Mouse (Mus musculus): ENCODE results near the gene Cfap97d1.

The Cfap97d1 gene

DNA sequence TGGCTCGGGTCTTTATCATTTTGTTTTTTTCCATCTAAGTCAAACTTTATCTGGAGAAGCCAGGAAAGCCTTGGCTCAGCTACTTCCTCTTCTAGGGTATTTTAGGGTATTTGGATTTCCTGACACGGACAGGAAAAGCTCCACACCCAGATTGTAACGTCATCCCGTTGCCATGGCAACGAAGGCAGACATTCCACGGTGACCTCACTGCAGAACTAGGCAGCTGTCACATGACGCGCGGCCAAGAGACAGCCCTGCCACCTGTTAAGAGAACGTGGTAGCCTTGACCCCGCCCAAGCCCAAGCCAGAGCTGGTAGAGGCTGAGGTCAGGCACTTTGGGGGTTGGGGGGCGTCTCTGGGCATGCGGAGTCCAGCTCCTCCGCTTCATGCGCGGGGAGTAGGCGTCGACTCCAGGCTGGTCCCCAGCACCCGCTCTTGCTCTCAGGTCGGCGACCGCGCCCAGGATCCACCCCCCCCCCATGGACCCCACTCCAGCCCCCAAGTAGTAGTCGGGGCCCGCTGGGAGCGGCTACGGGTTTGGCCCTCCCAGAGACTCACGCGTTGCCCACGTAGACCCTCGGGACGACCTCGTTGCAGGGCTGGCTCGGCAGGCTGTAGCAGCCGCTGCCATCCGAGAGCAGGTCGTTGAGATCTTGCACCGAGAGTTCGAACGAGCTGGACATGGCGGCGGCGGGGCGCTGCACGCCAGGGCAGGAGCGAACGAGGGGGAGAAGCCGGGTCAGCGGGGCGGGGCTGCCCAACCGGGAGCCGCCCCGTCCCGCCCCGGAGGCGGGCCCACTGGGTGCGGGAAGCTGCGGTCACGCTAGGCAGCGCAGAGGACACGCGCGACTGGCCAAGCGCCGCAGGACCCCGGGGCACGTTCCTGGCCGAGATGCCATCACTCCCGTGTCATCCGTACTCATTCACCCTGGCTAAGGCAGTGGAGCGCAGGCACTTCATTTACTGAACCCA is at the start of gene Cfap97d1:
TSS of gene Cfap97d1 (plus strand) at position 226 of the 972 bp plus-strand sequence.
- DNase-seq (ENCODE audit: low read depth, low spot score): peak; percentile 95

DNA sequence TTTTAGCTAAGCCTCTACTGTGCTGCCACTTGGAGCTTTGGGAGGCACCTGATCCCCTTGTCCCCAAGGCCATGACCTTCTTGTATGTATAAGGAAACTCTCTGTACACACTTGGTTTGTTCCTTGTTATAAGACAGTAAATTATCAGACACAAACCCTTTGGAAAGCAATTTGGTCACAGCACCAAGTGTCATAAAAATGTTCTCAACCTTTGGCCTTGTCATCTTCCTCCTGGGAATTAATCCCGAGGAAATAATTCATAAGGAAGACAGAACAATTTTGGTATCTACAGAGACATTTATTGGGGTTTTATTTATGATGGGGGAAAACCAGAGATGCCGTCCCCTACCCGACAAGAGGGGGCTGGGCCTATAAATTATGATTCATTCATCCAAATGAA is 48.3 kb upstream of the Cfap97d1 start:
- no peak for DNase-seq (ENCODE audit: low read depth, low spot score)

DNA sequence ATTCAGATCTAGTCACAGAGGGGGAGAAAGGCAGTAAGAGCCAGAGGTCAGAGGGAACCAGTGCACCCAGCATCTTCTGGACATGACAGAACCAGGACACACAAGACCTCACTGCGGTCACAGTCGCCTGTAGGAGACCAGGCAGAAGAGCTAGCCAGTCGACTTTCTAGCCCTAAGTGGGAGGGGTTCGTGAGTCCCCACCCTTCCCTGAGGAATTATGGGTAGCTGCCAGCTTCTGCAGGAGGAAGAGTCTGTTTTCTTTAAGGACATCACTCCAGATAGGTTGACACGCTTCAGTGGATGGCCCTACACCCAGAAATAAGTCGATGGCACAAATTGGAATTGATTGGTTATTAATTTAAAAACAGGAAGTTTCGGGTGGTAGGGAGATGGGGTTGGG is 47.7 kb upstream of the Cfap97d1 start:
- DNase-seq (ENCODE audit: low read depth, low spot score): peak; percentile 59

DNA sequence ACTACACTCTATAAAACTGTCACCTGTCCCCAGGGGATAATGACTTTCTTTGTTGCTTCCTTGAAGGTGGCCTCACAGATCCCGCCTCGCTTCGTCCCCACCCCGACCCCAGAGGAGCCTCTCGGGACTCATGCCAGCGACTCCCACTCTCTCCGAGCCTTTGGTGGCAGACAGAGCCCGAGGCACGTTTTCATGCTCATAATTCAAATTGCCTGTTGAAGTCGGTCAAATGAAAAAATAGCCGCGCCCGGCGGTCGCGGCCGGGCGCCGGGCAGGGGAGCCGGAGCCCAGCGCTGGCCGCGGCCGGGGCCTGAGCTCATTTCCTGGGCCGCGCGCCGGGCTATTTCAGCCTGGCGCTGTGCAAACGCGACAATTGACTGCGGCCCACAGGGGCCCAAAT is 47.0 kb upstream of the Cfap97d1 start:
- no peak for DNase-seq (ENCODE audit: low read depth, low spot score)

DNA sequence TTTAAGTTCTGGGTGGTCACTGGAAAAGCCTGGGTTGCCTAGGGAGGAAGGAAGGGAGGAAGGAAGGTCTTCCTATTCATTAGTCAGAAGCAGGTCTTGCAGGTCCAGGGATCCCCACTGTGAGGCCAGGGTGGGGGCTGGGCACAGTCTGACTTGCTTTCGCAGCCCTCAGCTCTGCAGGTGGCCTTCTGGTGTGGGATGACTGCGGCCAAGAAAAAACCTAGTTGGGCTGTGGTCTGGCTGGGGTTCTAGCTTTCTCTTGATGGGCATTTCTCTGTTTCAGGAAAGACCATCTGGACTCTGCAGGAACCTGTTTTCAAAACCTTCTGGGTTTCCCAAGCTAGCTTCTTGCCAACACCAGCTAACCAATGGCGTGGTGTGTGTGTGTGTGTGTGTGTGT is 41.0 kb upstream of the Cfap97d1 start:
- DNase-seq (ENCODE audit: low read depth, low spot score): peak; percentile 35

DNA sequence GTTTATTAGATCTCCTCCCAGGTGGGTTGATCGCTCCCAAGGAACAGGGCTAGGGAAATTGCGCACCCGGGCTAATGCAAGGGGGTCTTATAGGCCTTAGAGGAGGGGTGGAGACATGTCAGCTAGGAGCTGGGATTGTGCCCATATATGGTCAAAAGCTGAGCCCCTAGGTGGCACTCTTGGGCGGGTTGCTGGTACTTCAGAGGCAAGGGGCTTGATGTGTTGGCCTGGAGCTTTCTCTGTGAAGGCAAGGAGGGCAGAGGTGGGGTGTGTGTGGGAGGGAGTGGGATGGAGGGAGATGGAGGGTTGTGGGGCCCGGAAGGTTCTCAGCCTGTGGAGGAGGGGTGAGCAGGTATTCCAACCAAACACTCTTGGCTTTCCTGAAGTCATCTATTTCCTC is 37.6 kb upstream of the Cfap97d1 start:
- DNase-seq (ENCODE audit: low read depth, low spot score): peak; percentile 31

DNA sequence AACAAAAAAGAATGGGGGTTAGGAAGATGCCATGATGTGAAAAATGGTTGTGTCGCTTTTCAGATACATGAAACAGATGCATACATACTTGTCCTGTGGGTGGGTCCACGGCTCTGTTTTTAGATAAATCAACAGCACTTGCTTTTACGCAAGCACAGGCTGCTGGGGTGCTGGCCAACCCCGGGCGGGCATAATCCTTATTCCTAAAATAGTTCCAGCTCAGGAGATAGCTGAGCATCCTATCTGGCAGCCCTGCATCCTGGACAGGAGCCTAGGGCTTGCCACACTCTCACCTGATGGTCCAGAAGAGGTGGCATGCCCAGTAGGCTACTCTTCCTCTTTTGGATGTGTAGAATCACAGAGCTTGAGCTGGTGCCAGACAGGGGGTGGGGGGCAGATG is 34.1 kb upstream of the Cfap97d1 start:
- no peak for DNase-seq (ENCODE audit: low read depth, low spot score)

DNA sequence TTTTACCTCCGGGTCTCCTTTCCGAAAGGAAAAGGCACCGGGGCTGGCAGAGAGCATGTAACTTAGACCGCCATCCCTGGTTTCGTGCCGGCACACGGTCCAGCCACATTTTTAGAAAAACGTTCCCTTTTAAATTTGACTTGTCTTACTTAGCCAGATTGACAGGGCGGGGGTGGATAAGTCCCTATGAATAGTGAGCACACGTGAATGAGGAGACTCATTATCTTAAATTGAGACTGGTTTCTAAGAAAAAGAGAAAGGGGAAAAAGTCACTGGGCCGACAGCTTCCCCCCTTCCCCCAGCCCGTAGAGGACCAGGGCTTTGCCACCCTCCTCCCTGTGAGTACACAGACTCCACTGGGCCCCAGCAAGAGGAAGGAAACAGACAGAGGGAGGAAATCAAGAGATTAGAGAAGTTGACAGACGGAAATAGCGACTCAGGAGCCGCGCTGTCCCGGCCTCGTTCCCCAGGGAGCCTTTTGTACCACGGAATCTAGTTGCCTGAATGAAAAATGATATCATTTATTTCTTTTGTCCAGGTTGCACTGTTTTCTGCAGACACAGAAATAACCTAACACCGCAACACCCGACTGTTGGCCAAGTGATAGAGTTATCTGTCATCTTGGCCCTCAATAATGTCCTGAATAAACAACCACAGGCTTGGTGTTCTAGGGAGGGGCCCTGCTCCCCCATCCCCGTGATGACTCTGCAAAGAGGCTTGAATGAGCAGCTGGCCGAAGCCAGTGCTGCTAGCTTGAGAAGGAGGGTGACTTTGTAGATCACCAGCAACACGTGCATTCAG is 31.3 kb upstream of the Cfap97d1 start:
- no peak for DNase-seq (ENCODE audit: low read depth, low spot score)

DNA sequence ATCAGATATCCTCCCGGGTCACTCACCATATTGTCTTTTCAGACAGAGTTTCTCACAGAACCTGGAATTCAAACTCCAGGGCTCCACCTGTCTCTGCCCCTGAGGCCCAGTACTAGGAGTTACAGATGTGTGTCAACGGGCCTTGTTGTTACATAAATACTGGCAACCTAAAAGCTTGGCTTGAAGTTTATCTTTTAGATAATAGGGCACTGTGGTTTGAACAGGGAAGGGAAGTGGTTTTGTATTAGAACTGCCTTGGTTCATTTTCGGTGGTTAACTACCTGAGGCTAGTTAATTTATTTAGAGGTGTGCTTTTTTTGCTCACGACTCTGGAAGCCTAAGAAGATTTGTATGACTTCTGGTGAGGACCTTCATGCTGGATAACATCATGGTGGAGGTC is 30.6 kb upstream of the Cfap97d1 start:
- no peak for DNase-seq (ENCODE audit: low read depth, low spot score)

DNA sequence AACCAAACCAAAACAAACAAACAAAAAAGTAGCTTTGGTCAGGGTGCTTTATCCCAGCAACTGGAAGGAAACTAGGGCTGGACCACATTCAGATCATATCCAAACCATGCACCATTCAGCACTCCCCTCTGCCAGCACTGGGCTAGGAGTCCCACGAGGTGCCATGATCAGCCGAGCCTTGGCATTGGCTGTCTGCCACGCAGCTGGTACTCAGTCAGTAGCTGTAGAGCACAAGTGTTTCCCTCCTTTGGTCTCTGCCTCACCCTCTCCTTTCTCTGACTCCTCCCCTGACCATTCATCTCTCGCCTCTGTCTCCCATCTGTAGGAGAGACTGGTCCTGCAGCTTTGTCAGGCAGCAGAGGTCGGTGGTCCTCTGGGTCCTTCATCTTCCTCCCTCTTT is 26.6 kb upstream of the Cfap97d1 start:
- DNase-seq (ENCODE audit: low read depth, low spot score): no peak

DNA sequence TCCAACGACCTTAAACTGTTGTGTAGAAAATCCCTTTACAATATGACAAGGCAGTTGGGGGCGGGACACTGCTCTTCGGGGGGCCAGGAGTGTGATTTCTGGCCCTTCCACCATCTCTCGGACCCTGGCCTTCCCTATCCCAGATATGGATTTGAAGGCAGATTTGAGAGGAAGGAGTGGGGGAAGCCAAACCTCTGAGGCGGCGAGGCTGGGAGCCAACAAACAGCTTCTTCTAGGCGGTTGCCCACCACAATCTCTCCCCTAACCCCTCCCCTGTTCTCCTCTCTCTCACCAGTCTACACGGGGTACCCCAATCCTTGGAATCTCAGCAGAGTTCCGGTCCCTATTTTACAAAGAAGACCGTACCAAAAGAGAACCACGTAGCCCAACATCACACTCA is 21.0 kb upstream of the Cfap97d1 start:
- DNase-seq (ENCODE audit: low read depth, low spot score): no peak

DNA sequence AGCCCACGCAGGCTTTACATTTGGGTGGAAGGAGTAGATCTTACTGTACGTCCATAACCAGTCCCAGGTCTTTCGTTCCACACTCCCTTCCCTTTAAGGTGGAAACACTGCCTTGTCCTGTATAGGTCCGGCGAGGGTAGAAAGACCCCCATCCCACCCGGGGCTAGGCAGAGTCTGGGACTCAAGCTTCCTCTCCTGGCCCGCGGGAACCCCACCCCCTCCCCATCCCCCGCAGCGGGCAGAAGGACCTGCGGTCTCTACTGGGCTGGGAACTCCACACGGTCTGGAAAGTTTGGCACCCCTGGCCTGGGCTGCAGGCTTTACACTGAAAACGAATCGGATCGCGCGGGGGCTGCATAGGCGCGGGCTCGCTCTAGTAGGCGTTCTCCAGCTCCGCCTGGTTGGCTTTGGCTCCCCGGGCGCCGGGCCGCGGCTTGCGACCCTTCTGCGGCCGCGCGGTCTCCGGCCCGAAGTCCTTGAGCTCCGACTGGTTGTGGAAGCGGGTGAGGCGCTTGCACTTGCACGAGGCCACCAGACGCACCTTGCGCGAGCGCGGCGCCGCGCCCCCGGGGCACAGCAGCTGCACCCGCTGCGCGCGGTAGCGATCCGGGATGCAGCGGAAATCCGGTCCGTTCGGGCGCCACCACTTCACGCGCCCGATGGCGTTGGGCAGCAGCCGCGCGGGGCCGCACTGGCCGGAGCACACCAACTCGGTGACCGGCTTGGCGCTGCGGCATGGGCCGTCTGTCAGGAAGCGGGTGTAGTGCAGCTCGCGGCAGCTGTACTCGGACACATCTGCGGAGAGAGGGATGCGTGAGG is 20.4 kb upstream of the Cfap97d1 start:
- peak; percentile 70 for DNase-seq (ENCODE audit: low read depth, low spot score)

DNA sequence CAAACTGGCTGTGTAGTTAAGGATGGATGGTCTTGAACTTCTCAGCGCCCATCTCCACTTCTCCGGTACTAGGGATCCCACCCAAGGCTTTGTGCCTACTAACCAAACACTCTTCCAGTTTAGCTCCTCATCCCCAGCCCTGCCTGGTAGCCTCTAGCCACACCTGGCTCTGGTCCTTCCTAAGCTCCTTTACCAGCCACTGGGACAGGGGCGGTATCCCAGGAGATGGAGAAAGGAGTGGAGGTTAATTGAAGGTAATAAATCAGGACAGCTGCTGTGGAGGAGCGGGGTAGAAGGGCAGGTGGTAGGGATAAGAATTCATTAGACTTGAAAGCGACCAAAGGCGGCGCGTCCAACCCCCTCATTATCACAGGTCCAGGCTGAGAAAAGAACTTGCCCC is 19.4 kb upstream of the Cfap97d1 start:
- DNase-seq (ENCODE audit: low read depth, low spot score): peak; percentile 29

DNA sequence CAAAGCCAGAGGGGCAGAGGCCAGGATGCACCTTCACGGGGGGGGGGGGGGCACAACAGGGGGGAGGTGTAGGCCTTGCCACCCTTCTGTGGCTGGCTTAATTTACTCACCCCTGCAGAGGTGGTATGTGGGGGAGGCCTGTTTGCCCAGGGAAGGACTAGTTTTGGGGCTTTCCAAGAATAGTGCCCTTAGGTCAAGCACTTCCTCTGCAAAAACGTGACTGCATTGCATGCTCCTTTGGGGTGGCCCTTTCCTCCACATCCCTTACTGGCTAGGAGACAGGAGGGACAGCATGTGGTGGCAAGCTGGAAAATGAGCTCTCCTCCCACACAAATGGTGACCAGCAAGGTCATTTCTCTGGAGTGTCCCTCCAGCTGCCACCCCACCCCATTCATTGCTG is 18.5 kb upstream of the Cfap97d1 start:
- no peak for DNase-seq (ENCODE audit: low read depth, low spot score)

DNA sequence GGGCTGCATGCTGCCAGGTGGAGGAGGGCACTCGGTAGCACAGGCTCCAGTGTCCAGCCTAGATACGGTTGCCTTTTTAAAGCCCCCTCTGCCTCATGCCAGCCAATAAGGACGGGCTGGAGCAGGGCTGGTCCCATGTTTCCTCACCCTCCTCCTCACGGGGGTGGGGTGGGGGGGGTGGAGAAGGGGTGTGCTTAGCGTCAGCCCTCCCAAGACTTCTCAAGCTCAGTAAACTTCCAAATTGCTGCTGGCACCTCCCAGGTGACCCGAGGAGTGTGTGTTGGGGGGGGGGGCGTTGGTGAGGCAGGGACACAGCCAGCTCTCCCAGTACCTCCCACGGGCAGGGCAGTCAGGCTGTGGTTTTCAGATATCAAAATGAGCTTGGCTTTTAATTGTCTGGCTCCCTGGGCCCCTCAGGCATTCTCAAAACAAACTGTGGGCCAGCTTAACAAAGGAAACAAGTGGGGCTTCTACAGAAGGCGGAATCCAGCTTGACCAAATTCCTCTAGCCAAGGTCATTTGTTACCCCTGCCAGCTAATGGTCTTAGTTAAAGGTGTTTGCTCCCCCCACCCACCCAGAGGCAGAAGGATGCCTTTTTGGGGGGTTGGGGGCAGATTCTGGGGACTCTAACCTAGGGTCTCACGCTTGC is 17.0 kb upstream of the Cfap97d1 start, which contains the start of gene Sost:
TSS of gene Sost (minus strand) at position 51 of the 650 bp plus-strand sequence.
- DNase-seq (ENCODE audit: low read depth, low spot score): peak; percentile 45

DNA sequence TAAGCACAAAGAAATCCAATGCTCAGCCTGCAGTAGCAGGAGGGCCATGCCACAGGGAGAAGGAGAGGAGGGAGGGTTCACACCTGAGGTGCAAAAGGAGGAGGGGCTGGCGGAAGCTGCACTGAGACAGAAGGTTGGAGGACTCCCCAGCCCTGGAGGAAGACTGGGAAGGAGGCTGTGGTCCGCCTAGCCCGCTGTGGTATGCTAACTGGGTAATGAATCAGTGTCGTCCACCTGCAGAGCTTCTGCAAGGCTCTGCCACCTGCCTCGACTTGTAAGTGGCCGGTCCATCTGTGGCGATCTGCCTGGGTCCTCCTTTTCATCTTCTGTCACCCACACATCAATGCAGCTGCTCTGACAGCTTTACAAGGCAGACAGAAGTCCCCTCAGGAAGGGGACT is 15.8 kb upstream of the Cfap97d1 start:
- DNase-seq (ENCODE audit: low read depth, low spot score): peak; percentile 43

DNA sequence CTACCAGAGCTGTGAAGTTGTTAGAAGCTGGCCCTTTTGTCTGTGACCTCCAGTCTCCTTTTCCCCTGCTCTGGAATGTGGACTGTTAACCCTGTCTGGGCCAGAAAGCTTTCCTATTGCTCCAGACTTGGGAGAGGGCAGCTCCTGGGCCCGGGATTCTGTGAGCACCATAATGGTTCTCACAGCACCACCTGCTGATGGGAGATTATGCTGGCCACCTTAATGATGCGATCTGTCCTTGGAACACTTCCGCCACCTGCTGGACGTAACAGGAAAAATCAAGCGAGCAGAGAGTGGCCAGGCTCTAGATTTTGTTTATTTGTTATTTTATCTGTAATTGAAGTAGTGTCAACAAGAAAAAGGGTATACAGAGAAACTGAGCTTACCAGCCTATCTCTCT is 15.3 kb upstream of the Cfap97d1 start:
- peak; percentile 94 for DNase-seq (ENCODE audit: low read depth, low spot score)

DNA sequence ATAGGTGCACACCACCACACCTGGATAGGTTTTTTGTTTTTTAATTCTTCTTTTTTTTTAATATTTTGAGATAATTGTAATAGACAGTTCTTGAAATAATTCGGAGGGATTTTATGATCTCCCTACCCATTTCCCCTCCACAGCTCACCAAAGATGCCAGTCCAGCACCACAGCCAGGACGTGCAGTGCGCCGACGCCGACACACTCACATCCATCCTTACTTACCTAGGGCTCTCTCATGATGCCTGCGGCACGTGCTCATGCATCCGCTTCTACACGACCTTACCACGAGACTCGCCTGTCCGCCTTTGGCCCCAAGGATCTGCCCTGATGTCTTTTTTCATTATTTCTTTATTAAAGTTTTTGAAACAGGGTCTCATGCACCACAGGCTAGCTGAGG is 14.2 kb upstream of the Cfap97d1 start:
- no peak for DNase-seq (ENCODE audit: low read depth, low spot score)

DNA sequence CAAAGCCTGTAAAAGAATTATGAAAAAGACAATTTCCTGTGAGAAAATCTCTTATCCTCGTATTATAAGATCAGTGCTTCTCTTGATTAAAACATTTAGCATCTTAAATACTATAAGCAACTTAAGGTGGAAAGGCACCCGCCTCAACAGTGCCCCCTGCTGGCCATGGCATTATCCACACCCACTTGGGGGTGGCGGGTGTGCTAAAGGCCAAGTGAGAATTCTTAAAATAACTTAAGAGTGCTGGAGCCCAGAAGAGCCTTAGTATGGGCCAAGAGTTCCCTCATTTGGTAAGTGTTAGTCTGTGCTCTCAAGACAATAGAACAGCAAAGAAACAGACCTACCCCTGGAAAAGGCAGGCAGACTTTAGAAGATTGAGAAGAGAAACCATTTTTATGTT is 12.7 kb upstream of the Cfap97d1 start:
- peak; percentile 76 for DNase-seq (ENCODE audit: low read depth, low spot score)

DNA sequence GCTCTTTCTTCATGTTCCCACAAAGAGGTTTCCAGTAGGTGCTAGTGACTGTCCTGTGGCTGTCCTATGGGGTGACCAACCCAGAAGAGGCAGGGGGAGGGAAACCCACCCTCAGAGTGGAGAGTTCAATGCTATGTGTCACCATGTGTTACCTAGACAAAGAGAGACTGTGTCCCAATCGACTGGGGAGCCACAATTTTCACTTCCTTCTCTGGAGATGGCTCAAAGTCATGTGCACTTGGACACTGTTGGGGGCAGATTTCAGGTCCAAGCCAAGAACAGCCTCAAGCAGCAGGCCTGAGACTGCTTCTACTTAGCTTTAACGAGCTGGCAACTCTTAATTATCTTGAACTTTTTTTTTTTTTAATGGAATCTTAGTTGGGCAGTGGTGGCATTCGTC is 12.0 kb upstream of the Cfap97d1 start:
- no peak for DNase-seq (ENCODE audit: low read depth, low spot score)

DNA sequence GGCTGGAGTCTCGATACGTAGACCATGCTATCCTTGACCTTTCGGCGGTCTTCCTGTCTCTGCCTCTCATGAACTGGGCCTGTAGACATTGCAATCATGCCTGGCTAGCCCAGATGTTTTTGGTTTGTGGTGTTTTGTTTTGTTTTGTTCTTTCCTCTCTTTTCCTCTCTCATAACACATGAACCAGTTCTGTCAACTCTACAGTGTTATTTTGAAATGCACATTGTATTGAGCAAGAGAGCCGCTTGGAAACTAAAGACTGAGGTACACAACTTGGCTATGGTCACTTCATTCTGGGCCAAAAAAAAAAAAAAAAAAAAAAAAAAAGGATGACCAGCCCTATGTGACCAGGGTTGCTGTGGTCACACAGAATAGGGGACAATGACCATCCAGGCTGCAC is 11.4 kb upstream of the Cfap97d1 start:
- DNase-seq (ENCODE audit: low read depth, low spot score): no peak
